Mouse (Mus musculus) thymus, postnatal 36 days (tissue): ENCODE data around the gene Ifna12.
"Not testable (repeated sequence)": the region's sequence is repeated elsewhere in the genome, so short reads cannot be mapped to it uniquely, and the experiment has no call there.

Source experiments
- DNase-seq, 2 experiments: peaks; one replicate each; pipeline ENCODE4 v3.0.0; 2022; ENCODE audit warnings: mixed read lengths in 2 of 2

Ifna12 gene

DNA sequence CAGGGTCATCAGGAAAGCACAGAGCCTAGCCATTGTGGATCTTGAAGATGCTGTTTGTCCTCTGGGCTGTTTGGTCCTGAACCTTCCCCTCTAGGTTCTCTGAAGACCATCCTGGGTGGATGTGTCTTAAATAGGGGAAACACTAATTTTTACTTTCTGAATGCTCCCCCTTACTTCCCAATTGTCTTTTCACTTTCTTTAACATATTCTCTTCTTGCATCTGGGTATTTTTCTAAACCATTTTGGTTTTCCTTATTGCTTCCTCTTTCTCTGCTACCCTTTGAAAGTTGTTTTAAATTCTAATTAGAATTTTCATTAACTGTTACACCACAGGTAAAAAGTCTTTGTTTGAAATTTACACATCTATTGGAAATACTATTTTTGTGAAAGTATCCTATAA, at the start of gene Ifna12:
Gene Ifna12 (minus strand): TSS at position 101 of the 400 bp plus-strand sequence.
- DNase-seq: no peak

DNA sequence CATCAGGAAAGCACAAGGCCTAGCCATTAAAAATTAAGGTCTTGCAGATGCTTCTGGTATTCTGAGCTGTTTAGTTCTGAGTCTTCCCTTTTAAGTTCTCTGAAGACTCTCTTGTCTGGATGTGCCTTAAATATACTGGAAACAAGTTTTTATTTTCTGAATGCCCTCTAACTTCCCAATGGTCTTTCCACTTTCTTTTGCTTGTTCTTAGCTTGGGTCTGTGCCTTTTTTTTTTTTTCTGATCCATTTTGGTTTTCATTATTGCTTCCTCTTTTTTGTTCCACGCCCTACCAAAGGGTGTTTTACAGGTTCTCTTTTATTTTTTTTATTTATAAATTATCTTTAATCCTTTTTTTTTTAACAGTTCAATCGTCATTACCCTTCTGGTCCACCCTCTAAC, 41.2 kb upstream of the Ifna12 start, which contains the start of gene Ifna13:
Gene Ifna13 (minus strand): TSS at position 101 of the 400 bp plus-strand sequence.
- no peak for DNase-seq

DNA sequence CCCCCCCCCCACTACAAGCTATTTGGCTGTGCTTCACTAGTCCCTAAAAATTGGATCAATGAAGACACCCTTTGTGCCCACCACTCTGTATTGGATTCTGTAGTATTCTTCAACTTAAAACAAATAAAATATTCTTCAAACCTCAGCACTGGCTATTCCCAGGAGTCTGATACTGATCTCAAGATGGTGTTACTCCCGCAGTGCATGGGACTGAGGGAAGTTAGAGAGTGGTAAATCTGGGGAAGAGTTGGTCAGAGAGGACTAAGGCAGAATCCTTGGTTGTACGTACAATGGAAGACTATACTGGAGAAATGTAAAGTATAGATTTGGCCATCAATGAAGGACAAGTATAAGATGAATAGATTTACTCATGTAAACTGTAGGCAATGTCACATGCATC, 39.4 kb upstream of the Ifna12 start:
- DNase-seq: no peak

DNA sequence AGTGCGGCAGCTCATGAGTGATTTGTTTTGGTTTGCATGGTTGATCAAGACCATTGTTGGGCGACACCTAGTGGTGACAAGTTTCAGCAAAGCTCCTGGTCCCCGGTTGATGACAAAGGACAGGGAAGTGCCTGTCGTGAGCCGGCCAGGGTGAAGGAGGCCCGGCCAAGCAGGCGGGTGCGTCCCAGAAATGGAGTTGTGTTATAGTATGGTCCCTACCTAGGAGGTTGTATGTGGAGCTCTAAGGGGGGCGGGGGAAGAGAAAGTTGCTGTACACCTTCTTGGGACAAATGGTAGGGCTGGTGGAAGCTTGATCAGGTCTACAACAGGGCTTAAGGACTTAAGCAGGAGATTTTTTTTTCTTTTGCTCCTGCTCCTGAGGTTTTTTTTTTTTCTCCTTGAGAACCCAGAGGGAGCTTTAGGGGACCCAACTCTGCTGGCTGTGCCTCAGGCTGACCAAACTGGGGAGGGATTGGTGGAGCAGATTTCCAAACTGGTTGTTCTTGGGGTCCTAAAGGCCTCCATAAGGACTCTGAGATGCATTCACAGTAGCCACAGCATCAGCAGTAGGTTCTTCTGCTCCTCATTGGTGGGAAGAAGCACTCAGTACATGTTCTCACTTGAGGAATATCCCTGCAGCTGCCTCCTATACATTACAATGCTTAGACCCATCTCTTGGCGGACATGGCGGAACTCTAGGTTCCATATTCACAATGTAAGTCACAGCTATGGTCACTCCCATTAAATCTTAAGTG, 38.1 kb upstream of the Ifna12 start:
- DNase-seq: peak; percentile 78 to 90

DNA sequence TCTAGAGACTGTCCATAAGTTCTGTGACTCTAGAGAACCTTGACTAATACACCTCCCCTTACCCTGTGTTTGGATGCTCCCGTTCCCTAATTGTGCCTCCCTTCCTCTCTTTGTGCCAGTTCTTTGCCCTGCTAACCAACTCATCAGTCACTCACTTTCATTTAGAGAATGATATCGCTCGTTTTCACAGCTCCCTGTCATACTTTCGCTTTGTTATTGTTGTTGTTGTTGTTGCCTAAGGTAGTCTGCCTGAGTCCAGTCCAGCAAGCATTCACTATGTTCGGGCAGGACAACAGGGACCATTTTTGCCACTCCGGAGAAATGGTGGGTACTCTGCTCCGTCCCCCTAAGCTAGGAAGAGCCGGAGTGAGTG, 37.5 kb upstream of the Ifna12 start:
- no peak for DNase-seq

DNA sequence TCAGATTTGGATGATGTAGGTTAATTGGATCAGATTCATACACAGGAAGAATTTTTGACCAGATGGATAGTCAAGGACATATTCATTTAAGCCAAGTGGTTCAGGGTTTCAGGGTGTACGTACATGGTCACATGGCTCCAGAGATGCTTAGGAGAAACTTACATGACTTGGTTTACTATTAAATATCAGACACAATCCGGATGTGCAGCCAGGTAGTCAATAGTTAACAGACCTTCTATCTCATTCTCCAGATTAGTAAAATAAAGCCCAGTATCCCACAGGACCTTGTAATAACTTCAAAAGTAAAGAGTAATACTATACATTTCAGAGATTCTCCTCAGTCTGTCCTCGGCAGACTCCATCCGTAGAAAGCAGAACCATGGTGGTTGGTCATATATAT, 31.1 kb upstream of the Ifna12 start, which contains the start of gene C87499:
Gene C87499 (minus strand): TSS at position 101 of the 400 bp plus-strand sequence.
- no peak for DNase-seq

DNA sequence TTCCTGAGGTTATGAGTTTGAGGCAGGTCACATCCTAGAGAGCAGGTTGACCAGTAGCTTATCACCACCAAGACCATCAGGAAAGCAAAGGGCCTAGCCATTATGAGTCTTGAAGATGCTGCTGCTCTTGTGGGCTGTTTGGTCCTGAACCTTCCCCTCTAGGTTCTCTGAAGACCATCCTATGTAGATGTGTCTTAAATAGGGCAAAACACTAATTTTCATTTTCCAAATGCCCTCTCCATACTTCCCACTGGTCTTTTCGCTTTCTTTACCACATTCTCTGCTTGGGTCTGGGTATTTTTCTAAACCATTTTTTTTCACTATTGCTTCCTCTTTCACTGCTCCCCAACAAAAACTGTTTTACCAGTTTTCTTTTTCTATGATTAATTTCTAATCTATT, 10.9 kb downstream of the Ifna12 start, which contains the start of gene Ifna9:
Gene Ifna9 (minus strand): TSS at position 101 of the 400 bp plus-strand sequence.
- DNase-seq: no peak

DNA sequence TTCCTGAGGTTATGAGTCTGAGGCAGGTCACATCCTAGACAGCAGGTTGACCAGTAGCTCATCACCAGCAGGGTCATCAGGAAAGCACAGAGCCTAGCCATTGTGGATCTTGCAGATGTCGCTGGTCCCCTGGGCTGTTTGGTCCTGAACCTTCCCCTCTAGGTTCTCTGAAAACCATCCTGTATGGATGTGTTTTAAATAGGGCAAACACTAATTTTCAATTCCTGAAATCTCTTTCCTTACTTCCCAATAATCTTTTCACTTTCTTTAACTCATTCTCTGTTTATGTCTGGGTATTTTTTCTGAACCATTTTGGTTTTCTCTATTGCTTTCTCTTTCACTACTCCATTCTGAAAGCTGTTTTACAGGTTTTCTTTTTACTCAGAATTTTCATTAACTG, 31.5 kb downstream of the Ifna12 start, which contains the start of gene Ifna14:
Gene Ifna14 (minus strand): TSS at position 101 of the 400 bp plus-strand sequence.
- DNase-seq: no peak

DNA sequence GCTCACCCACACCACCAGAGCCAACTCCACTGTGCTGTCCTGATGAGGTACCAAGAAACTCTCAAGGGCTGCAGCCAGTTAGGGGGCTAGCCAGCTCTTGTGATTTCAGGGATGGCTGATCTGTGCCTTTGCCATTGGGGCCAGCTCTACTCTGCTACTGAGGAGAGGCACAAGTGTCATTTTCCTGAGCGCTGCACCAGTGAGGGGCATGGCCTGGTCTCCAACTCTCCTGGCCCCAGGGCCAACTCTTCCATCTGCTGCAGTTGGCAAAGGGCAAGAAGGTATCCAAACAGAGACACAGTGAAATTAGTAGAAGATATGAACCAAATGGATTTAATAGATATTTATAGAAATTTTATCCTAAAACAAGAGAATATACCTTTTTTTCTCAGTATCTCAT, 41.4 kb downstream of the Ifna12 start:
- no peak for DNase-seq

DNA sequence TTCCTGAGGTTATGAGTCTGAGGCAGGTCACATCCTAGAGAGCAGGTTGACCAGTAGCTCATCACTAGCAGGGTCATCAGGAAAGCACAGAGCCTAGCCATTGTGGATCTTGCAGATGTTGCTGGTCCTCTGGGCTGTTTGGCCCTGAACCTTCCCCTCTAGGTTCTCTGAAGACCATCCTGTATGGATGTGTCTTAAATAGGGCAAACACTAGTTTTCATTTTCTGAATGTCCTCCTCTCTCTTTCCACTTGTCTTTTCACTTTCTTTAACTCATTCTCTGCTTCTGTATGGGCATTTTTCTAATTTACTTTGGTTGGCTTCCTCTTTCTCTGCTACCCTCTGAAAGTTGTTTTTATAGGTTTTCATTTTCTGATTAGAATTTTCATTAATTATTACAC, 45.0 kb downstream of the Ifna12 start, which contains the start of gene Ifna15:
Gene Ifna15 (minus strand): TSS at position 101 of the 400 bp plus-strand sequence.
- DNase-seq: not testable (repeated sequence)
